Mouse (Mus musculus) urinary bladder, postnatal 14 days (tissue): ENCODE measurements at regions not wholly inside any gene's neighbourhood (a gene's known extent, or its start where the extent isn't known, plus 50 kb on each side); places are given as distances from the start of the nearest gene placed in this dataset.
"Not testable (repeated sequence)": the region's sequence is repeated elsewhere in the genome, so short reads cannot be mapped to it uniquely, and the experiment has no call there.

Experiments
- DNase-seq: peaks from one replicate; pipeline ENCODE4 v3.0.0; 2021; ENCODE audit warnings: low spot score

GRCm38 (mm10) chr3:155662280-155662679, 569.0 kb downstream of the Lrriq3 start:
- DNase-seq, result no peak

- no peak for DNase-seq
Observed at GRCm38 (mm10) chr3:155672558-155672957, 579.3 kb downstream of the Lrriq3 start.

GRCm38 (mm10) chr3:155680200-155680599, 587.0 kb downstream of the Lrriq3 start:
- DNase-seq, result no peak

GRCm38 (mm10) chr3:155682921-155683813, 589.9 kb downstream of the Lrriq3 start:
- DNase-seq, result no peak

GRCm38 (mm10) chr3:155688358-155688757, 595.1 kb downstream of the Lrriq3 start:
- DNase-seq, result no peak

GRCm38 (mm10) chr3:155723011-155723510, 629.8 kb downstream of the Lrriq3 start:
- DNase-seq, result no peak

- no peak for DNase-seq
Observed at GRCm38 (mm10) chr3:155742421-155742820, 649.2 kb downstream of the Lrriq3 start.

GRCm38 (mm10) chr3:155746601-155747000, 653.4 kb downstream of the Lrriq3 start:
- not testable (repeated sequence) for DNase-seq

GRCm38 (mm10) chr3:155747511-155747910, 654.3 kb downstream of the Lrriq3 start:
- no peak for DNase-seq

- DNase-seq, result no peak
Observed at GRCm38 (mm10) chr3:155757285-155757684, 664.1 kb downstream of the Lrriq3 start.

- no peak for DNase-seq
Observed at GRCm38 (mm10) chr3:155776019-155776418, 682.8 kb downstream of the Lrriq3 start.

GRCm38 (mm10) chr3:155777025-155777424, 683.8 kb downstream of the Lrriq3 start:
- DNase-seq, result no peak

- DNase-seq, result no peak
Observed at GRCm38 (mm10) chr3:155815693-155816092, 722.5 kb downstream of the Lrriq3 start.

- DNase-seq, result no peak
Observed at GRCm38 (mm10) chr3:155824863-155825262, 731.6 kb downstream of the Lrriq3 start.

- DNase-seq, result no peak
Observed at GRCm38 (mm10) chr3:155866286-155866685, 695.3 kb upstream of the Negr1 start.

- DNase-seq, result no peak
Observed at GRCm38 (mm10) chr3:155875696-155876095, 685.9 kb upstream of the Negr1 start.

GRCm38 (mm10) chr3:155878401-155878800, 683.2 kb upstream of the Negr1 start:
- DNase-seq, result no peak

- no peak for DNase-seq
Observed at GRCm38 (mm10) chr3:155880722-155881121, 680.9 kb upstream of the Negr1 start.

- DNase-seq, result no peak
Observed at GRCm38 (mm10) chr3:155915981-155916380, 645.6 kb upstream of the Negr1 start.

GRCm38 (mm10) chr3:155942896-155943295, 618.7 kb upstream of the Negr1 start:
- no peak for DNase-seq

GRCm38 (mm10) chr3:155944042-155944735, 617.4 kb upstream of the Negr1 start:
- no peak for DNase-seq

- no peak for DNase-seq
Observed at GRCm38 (mm10) chr3:155945188-155945587, 616.4 kb upstream of the Negr1 start.

- not testable (repeated sequence) for DNase-seq
Observed at GRCm38 (mm10) chr3:155962496-155962895, 599.1 kb upstream of the Negr1 start.
